ENCODE assay signal across 8 mouse cellular contexts in the genomic region with DNA sequence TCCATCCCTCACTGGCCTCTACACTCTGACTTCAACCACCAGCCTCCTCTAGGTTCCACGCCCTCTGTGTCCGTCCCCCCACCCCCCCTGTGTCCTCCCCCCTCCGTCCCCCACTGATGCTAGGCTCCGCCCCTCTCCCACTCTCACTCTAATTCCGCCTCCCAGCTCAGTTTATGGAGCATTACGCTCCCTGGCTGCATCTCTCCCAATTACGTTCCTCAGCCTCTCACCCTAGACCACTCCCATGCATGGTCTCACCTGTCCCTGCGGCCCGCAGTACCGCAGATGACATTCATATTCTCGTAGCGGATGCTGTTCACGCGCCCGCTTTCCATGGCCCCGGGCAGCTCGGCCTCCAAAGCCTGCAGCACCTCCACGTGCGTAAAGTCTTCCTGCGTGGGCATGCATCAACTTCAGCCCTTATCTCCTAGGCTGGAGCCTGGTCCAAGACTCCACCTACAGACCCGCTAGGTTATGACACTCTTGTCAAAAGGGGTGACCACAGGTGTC. TPM values are rescaled to one million over a fixed set of nuclear protein-coding genes. Genes with fewer than 3 reads are reported as not detected.
DNase-seq lines count a peak whose midpoint lies in the region; ATAC-seq and TF ChIP-seq lines count a peak whose summit lies in the region.

No protein-coding gene starts in this region.

- peak in 1 of 2 experiments; percentile 49 for DNase-seq in left cerebral cortex, adult 2 months (ENCODE audit: extremely low spot score in 1 of 2, low spot score in 2 of 2)
- no peak for DNase-seq in left cerebral cortex, postnatal 10 days (ENCODE audit: extremely low spot score in 1 of 2, low spot score in 2 of 2)
- DNase-seq in brain, embryonic 14.5 days (ENCODE audit: low read depth) = peak; percentile 43
- no peak for DNase-seq in forebrain, embryonic 10.5 days (ENCODE audit: extremely low spot score, low spot score)
- DNase-seq in adrenal gland, postnatal 25 days = no peak
- DNase-seq in lung, postnatal 10 days = no peak

- intact Hi-C loops in left cerebral cortex, adult 2 months (cut with DNase I) = loop anchor here (5.0 kb wide), 1 partner anchor 126 kb away; no protein-coding TSS in a partner anchor
- intact Hi-C loops in left cerebral cortex, postnatal 10 days (cut with DNase I) = no loop called here

- TF ChIP-seq POLR2A in brain, embryonic 14.5 days (IDR thresholded peaks at IDR 0.05; ENCODE audit: borderline replicate concordance, extremely low read depth, insufficient read depth, insufficient read length, poor library complexity, severe bottlenecking) = no peak

- peaks cover 50% of the 10 kb centered on the region for H3K4me1 ChIP-seq in forebrain, embryonic 10.5 days
- peaks cover 38% of the 10 kb centered on the region for H3K4me1 ChIP-seq in limb, embryonic 15.5 days

- H3K4me3 ChIP-seq in left cerebral cortex, adult 2 months = peak overlapping the region; percentile 57
- H3K4me3 ChIP-seq in forebrain, embryonic 10.5 days = peak overlapping the region; percentile 64
- peak overlapping the region; percentile 50 for H3K4me3 ChIP-seq in limb, embryonic 15.5 days

- WGBS in forebrain, embryonic 10.5 days = 7% methylated on average over 21 of the region's 21 CpGs
- 10% methylated on average over 21 of the region's 21 CpGs for WGBS in limb, embryonic 15.5 days

- H3K27ac ChIP-seq in left cerebral cortex, adult 2 months = peak overlapping the region; percentile 93
- peak overlapping the region; percentile 88; the same call in 1 of the 2 replicates for H3K27ac ChIP-seq in forebrain, embryonic 10.5 days
- H3K27ac ChIP-seq in limb, embryonic 15.5 days = no peak overlapping the region

- H3K36me3 ChIP-seq in forebrain, embryonic 10.5 days (replicated peaks) = no peaks in the 10 kb centered on the region
- H3K36me3 ChIP-seq in limb, embryonic 15.5 days = no peaks in the 10 kb centered on the region

- H3K4me2 ChIP-seq in limb, embryonic 15.5 days = peak overlapping the region; percentile 92

- no peaks in the 10 kb centered on the region for H3K9me3 ChIP-seq in forebrain, embryonic 10.5 days
- H3K9me3 ChIP-seq in limb, embryonic 15.5 days = no peaks in the 10 kb centered on the region

- no peak overlapping the region for H3K9ac ChIP-seq in limb, embryonic 15.5 days

- no peak for ATAC-seq in limb, embryonic 15.5 days (ENCODE audit: insufficient number of reproducible peaks, low FRiP score, low TSS enrichment, low read depth)
- no peak for ATAC-seq in activated CD4-positive, CD25-positive, alpha-beta regulatory T cell, adult 4 months

- peaks cover 73% of the 10 kb centered on the region for H3K27me3 ChIP-seq in forebrain, embryonic 10.5 days (ENCODE audit: poor library complexity, severe bottlenecking)
- H3K27me3 ChIP-seq in limb, embryonic 15.5 days = peaks cover 84% of the 10 kb centered on the region

- TF ChIP-seq CTCF in left cerebral cortex, adult 2 months (IDR thresholded peaks at IDR 0.05) = no peak; the same call in 1 of the 2 replicates
- peak; percentile 7; the same call in 1 of the 2 replicates for TF ChIP-seq CTCF in brain, embryonic 14.5 days (IDR thresholded peaks at IDR 0.05; ENCODE audit: borderline replicate concordance, extremely low read depth, insufficient read depth, insufficient read length)

RNA-seq across cellular contexts. Expression of a gene that starts 23.1 kb away (rescaled TPM):
- 10 to 100 TPM; 59.5 to 63.7 TPM for total RNA-seq in left cerebral cortex, adult 2 months (2021)
- total RNA-seq in left cerebral cortex, postnatal 10 days (2021) = 10 to 100 TPM; 77.1 to 78.3 TPM
- polyA plus RNA-seq in brain, embryonic 14.5 days (2012; rRNA removed) = 35.5 and 41.6 TPM in 2 replicates
- polyA plus RNA-seq in forebrain, embryonic 10.5 days (2016; fragmentation: Nextera tagmentation; extraction: Ambion mirVana) = 3.2 and 4.1 TPM in 2 replicates
- 2.2 and 3.2 TPM in 2 replicates for polyA plus RNA-seq in limb, embryonic 15.5 days (2015; fragmentation: Nextera tagmentation; extraction: Ambion mirVana)
- polyA plus RNA-seq in activated CD4-positive, CD25-positive, alpha-beta regulatory T cell, adult 4 months (2017; shearing (Covaris generic)) = not detected
- 4.1 and 5.7 TPM in 2 replicates for total RNA-seq in adrenal gland, postnatal 25 days (2021)

RNA-seq across cellular contexts. Expression of a gene that starts 24.8 kb away (rescaled TPM):
- total RNA-seq in left cerebral cortex, adult 2 months (2021) = 1 to 10 TPM; 1.5 to 2.7 TPM
- total RNA-seq in left cerebral cortex, postnatal 10 days (2021) = 1 to 10 TPM; 2.1 to 2.9 TPM
- polyA plus RNA-seq in brain, embryonic 14.5 days (2012; rRNA removed) = 3.0 and 4.1 TPM in 2 replicates
- polyA plus RNA-seq in forebrain, embryonic 10.5 days (2016; fragmentation: Nextera tagmentation; extraction: Ambion mirVana) = 1.6 and 2.1 TPM in 2 replicates
- polyA plus RNA-seq in limb, embryonic 15.5 days (2015; fragmentation: Nextera tagmentation; extraction: Ambion mirVana) = 0.43 and 0.58 TPM in 2 replicates
- under 1 TPM; 0.59 to 0.66 TPM for polyA plus RNA-seq in activated CD4-positive, CD25-positive, alpha-beta regulatory T cell, adult 4 months (2017; shearing (Covaris generic))
- total RNA-seq in adrenal gland, postnatal 25 days (2021) = 2.3 TPM in 1 of 2 replicates, not detected in the other

RNA-seq across cellular contexts. Expression of a gene that starts 50.8 kb away (rescaled TPM):
- 100 to 1,000 TPM; 637 to 705 TPM for total RNA-seq in left cerebral cortex, adult 2 months (2021)
- 100 to 1,000 TPM; 423 to 432 TPM for total RNA-seq in left cerebral cortex, postnatal 10 days (2021)
- polyA plus RNA-seq in brain, embryonic 14.5 days (2012; rRNA removed) = 17.2 and 63.1 TPM in 2 replicates
- 1.4 TPM in 2 replicates for polyA plus RNA-seq in forebrain, embryonic 10.5 days (2016; fragmentation: Nextera tagmentation; extraction: Ambion mirVana)
- 2.4 and 3.2 TPM in 2 replicates for polyA plus RNA-seq in limb, embryonic 15.5 days (2015; fragmentation: Nextera tagmentation; extraction: Ambion mirVana)
- polyA plus RNA-seq in activated CD4-positive, CD25-positive, alpha-beta regulatory T cell, adult 4 months (2017; shearing (Covaris generic)) = not detected
- 8.5 and 10.4 TPM in 2 replicates for total RNA-seq in adrenal gland, postnatal 25 days (2021)

RNA-seq across cellular contexts. Expression of a gene that starts 54.1 kb away (rescaled TPM):
- total RNA-seq in left cerebral cortex, adult 2 months (2021) = 1 to 10 TPM; 4.3 TPM
- 1 to 10 TPM; 2.5 to 2.8 TPM for total RNA-seq in left cerebral cortex, postnatal 10 days (2021)
- polyA plus RNA-seq in brain, embryonic 14.5 days (2012; rRNA removed) = 3.2 and 3.6 TPM in 2 replicates
- polyA plus RNA-seq in forebrain, embryonic 10.5 days (2016; fragmentation: Nextera tagmentation; extraction: Ambion mirVana) = 2.5 and 2.9 TPM in 2 replicates
- 24.0 and 31.1 TPM in 2 replicates for polyA plus RNA-seq in limb, embryonic 15.5 days (2015; fragmentation: Nextera tagmentation; extraction: Ambion mirVana)
- polyA plus RNA-seq in activated CD4-positive, CD25-positive, alpha-beta regulatory T cell, adult 4 months (2017; shearing (Covaris generic)) = under 1 TPM; 0.51 to 0.73 TPM
- 3.4 and 3.6 TPM in 2 replicates for total RNA-seq in adrenal gland, postnatal 25 days (2021)
